Mouse (Mus musculus) urinary bladder, postnatal 25 days (tissue): ENCODE measurements around the gene Bhlhe23.
A peak's percentile ranks its signal among the peaks of the same experiment; 100 is the strongest.

ENCODE experiments used
- DNase-seq: peaks from one replicate; pipeline ENCODE4 v3.0.0; 2022; ENCODE audit warnings: low spot score

Bhlhe23 gene

DNA sequence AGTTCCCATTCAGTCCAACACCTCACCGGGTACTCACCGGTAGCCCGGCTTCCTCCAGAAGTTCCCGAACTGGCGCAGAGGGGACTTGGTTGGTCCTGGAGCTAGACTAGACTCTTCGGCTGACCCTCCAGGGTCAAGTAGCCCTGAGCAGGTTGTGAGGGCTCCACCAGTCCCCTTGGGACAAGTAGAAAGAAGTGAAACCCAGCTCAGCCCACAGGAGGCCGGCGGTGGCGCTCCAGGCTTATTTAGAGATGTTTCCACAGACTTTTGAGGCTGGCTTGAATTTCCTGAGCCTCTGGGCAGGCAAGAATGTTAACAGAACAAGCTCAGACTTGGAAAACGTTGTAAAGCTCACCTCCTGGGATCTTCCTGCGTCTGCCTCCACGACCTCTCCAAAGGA lies 1.5 kb downstream of the Bhlhe23 start:
- no peak for DNase-seq

DNA sequence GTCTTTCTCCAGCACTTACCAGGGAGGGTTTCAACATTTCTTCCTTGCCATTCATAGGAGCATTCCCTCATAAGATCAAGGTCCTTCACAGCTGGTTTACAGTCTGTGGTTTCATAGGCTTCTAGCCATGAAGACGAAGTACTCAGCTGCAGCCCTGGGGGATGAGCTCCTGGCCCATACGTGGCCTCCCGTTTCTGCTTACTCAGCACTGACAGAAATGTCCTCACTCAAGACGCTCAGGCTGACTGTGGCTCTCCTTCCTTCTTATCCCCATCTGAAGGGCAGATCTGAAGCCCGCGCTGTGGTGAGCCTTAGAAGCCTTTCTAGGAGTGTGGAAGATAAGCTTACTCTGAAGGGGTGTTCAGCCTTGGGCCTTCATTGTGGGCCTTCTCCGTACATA lies 11.0 kb downstream of the Bhlhe23 start:
- no peak for DNase-seq

DNA sequence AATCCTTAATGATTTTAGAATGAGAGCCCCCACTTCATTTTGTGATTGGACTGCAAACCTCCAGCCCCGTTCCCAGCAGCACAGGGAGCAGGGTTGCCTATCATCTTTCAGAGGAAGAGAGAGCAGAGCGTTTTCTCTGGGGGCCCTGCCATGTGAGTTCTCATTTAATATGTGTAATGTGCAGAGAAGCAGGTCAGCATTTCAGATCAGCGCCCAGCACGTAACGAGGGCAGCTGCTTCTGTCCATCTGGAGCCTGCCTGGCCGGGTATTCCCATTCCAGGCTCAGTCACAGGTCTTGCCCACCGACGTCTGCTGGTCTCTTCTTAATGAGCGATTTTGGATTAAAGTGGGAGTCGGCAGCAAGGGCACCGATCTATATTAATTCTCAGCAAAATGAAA lies 11.7 kb downstream of the Bhlhe23 start:
- DNase-seq: no peak

DNA sequence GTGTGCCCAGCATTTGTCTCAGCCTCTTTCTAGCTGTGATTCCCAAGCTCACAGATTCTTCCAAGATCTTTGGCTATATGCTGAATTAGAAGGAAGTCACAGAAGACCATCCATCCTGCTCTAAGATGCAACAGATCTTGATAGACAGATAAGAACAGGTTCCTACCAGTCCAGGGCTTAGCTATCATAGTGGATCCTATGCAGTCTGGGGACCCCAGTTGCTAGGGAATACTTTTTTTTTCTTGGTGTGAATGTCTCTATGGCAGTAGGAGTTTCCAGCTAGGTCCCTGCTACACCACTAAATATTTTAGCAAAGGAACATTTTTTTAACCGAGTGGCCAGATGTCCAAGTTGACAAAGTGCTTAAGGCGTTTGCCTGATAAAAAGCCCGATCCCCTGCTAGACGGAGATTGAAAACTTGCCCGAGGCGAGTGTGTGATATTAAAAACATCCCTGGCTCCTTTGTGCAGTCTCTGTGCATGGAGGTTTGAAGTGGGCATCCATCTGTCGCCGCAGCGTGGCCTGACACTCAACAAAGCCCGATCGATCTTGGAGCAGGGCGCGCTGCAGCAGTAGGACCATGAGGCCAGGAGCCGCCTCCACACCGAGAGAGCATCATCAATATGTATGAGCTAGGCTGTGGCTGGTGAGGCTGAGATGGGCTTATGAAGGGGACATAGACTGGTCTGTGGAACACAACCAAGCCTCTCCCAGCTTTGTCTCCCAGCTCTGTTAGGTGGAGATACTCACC lies 18.0 kb downstream of the Bhlhe23 start:
- no peak for DNase-seq

DNA sequence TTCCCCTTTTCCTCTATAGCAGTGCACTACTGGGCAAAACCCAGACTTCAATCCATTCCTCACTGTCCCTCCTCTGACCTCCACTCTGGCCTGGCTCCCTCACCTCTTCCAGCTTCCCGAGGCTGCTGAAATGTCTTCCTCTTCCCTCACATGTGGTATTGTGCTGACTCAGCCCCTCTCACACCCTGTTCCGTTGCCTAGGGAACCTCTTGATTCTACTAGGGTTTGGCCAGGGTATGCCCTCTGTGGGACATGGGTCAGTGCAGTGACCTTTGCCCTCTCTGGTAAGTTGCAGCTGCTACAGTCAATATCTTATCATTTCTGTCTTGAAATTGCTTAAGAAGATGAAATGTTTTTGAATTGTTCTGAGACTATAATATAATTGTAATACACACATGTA lies 19.9 kb downstream of the Bhlhe23 start:
- no peak for DNase-seq

DNA sequence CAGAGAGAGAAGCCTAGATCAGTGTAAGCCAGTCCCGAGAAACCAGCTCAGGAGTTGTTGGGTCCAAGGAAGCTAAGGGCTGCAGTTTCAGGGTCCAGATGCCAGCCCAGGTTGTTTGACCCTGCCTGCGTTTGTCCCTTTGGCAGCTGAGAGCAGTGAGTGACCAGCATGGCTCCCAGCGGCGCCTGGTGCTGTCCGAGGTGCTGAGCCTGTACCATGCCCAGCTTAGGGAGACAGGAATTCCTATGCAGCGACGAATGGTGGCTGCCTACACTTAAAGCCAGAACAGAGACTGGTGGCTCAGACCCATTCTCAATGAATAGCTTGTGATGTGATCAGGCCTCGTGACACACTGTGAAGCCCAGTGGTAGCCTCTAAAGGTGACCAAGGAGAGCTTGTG lies 20.8 kb downstream of the Bhlhe23 start:
- peak; percentile 48 for DNase-seq

DNA sequence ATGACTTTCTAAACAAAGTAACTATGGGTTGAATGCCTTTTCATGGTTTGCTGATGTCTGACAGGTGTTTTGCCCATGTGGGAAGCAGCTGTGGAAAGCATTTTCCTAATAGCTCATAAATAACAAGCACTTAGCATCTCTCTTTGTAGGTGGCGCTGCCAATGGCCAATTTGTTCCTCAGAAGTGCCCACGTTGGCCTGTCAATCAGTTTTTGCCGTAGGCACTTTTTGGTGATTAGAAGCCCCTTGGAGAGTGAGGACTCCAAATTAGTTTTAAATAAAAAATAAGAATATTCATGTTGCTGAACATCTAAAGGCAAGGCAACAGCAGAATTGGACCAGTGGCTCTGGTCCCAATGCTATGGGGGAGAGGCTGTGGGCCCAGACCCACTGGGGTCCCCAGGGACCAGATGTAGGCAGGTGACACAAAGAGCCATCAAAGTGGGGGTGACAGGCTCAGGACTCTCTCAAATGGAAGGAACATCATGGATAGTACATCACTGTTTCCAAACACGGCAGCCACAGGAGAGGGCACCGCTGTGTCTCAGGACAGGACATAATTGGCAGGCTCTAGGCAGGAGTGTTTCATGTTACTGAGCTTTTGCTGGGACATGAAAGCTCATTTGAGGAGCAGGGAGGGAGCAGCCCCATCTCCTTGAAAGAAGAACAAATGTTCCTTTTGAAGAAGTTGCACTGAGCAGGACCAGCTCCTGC lies 21.6 kb downstream of the Bhlhe23 start:
- DNase-seq: no peak

DNA sequence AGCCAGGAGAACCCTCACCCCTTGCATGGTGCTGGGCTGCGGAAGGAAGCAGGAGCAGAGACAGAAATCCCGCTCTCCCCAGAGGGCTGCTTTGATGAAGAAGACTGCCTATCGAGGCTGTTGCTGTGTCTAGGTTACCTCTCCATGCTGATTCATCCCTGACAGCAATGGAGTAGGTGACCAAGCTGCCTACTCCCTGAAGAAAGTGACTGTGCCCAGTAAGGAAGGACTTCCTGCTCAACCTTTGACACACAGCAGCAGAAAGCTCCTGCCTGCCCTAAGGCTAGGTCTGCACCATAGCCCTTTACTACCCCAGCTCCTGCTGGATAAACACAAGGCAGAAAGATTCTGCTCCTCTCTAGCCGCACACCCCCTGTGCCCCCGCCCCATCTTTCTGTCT lies 27.8 kb downstream of the Bhlhe23 start:
- no peak for DNase-seq

DNA sequence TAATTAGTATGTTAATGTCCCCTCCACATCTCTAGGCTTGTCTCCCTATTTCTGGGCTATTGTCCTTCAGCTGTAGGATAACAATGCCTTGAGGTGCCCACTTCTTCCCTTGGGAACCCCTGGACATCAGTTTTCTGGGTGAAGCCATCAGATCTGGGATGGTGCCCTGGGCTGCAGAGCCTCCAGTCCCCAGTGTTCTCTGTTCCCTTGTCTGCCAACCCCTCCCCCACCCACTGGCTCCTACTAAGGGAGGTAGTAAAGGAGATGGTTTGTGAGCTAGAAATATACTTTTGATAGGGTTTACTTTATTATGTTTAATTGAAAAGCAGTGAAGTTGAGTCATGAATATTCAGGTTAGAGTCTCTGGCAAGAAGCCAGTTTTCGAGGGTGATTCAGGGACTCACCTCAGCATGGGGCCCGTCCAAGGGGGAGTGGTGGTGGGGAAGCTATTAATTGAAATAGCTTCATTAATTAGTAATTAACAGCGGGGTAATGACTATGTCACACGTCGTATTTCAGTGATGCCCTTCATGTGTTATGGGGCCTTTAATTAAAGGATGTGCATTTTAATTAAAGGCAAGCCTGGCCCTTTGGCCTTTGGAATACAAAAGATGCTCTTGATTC lies 30.0 kb downstream of the Bhlhe23 start:
- DNase-seq: no peak

DNA sequence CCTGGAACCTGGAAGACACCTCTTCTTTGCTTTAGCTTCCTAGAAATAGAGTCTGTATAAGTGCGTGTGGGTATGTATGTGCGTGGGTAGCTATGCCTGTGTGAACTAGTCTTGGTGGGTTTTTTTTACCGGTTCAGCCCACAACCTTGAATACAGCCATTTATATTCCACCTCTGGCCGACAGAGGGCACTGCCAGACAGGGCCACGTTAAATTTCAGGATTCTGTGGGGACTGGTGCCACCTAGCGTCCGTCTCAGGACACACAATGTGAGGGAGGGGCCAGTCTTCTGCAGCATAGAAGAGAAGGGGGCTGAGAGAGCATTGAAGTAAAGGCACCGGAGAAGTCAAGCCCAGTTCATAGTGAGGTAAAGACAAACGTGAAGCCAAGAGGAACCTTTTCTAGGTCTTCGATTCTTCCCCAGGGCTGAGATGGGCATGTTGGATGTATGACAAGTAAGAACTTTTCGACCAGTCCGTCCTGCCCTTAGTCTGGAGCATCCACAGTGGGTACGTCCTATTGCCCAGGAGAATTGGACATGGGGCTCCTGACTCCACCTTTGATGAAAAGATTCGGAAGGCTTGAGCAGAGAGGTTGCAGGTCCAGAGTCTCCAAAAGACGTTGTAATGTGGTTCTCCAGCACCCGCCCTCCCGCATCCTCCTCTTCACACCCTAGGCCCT lies 31.3 kb downstream of the Bhlhe23 start:
- peak; percentile 84 for DNase-seq

DNA sequence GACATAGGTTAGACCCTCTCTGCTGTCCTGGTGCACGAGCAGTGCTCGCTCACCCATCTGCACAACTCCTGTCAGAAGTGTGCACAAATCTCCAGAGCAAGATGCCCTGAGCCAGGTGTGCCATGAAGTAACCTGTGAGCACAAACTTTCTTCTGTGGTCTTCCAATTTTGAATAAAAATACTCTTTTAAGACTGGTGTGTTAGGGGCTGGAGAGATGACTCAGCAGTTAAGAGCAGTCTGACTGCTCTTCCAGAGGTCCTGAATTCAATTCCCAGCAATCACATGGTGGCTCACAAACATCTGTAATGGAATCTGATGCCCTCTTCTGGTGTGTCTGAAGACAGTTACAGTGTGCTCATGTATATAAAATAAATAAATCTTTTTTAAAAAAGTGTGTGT lies 33.4 kb downstream of the Bhlhe23 start:
- no peak for DNase-seq

DNA sequence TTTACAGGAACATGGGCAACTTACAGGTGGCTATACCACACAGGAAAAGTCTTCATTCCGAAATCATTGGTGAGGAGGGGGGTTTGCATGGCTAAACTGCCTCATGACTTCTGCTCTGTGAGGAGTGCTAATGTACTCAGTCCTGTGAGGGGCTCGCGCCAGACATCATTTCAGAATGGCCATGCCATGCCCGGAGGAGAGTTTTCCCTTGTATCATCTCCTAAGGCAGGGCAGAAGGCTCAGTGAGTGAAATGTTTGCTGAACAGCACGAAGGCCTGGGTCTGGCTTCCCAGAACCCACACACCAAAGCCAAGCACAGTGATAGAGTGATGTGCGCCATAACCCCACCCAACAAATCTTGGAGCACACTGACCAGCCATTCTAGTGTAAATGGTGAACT lies 33.9 kb downstream of the Bhlhe23 start:
- no peak for DNase-seq

DNA sequence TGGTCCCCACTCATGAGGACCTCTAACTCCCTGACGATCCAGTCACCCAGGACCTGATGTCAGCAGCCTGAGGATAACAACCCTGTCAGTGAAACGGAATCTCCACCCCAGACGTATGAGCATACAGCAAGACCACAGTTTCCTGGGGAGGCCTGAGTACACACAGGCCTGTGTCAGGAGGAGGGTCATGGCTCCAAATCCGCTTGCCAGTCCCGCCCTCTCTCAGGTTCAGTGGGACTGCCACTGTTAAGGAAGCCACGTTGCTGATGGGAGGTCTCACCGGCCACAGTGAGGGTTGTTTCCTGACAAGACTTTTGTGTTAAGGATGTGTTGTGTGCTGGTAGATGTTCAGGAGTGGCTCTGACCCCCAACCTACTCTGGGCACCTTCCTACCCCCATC lies 35.3 kb downstream of the Bhlhe23 start:
- DNase-seq: no peak

DNA sequence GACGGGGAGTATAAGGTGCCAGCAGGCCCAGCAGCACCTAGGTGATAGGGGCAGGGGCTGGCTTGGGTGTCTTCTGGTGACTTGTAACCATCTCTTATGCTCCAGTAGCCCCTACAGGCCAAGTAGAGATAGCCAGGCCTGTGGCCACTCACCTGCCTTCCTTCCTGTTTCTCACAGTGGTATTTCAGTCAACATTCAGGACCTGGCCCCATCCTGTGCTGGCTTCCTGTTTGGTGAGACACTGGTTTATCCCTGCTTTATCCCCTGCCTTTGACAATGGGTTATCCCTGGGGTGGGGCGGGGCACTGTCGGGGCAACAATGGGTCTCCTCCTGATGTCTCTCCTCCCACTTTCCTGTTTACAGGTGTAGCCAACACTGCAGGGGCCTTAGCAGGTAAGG lies 36.4 kb downstream of the Bhlhe23 start:
- DNase-seq: no peak

DNA sequence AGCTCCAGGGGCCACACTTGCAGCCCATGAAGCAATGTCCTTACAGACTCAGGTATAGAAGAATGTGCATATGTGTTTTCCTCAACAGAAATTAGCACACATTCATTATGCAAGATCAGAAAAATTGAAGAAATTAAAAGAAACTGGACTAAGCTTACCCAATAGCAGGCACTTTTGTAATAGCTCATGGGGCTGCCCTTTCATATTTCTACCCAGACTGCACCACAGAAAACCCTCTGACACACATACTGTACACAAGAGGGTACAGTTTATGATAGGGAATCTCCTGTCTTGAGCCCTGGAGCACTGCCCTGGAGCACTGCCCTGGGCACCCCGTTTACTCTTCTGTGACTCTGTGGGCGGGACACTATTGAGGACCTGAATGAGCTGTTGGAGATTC lies 38.7 kb downstream of the Bhlhe23 start:
- no peak for DNase-seq

DNA sequence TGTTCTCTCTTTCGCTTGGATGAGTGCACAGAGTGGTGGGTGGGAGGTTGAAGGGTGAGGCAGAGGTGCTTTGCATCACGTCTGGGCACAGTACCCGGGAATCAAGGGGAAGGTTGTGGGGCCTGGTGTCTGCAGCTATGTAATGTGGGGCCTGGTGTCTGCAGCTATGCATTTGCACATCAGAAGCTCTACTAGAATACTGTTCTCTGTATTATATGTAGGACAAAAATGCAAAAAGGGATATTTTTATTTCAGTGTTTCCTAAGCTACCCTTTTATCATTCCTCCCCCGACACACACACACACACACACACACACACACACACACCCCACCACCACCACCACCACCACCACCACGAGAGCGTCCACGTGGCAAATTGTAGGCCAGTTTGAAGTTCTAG lies 41.5 kb downstream of the Bhlhe23 start:
- no peak for DNase-seq

DNA sequence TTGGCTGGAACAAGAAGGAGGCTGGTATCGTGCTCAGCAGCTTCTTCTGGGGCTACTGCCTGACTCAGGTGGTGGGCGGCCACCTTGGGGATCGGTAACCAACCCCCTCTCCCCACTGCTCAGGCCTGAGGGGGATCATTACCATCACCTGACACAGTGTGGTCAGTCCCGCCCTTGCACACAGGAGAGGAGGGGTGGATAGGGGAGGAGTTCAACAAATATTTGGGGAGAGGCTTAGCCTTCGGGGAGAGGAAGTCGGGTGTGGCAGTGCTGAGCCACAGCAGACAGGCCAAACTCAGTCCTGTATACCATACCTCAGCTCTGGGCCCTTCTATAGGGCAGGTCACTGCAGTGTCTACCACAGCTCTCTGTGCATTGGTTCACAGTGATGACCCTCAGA lies 44.7 kb downstream of the Bhlhe23 start:
- DNase-seq: no peak

DNA sequence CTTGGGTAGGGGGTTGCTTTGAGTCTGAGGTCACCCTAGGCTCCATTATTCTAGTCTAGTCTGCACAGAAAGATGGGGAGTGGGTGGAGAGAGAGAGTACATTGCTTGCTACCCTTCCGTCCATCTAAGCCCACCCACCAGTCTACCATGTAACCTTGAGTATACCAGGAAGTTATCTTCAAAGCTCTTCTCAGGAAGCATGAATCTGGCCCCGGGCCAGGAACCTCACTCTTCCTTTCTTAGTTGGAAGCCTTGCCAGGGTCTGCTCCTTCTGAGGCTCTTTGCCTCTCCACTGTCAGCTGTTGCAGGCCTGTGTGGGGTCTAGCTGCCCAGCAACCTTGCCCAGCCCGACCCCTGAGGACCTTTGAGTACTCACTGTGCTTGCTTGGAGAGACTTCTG lies 45.7 kb downstream of the Bhlhe23 start:
- no peak for DNase-seq

DNA sequence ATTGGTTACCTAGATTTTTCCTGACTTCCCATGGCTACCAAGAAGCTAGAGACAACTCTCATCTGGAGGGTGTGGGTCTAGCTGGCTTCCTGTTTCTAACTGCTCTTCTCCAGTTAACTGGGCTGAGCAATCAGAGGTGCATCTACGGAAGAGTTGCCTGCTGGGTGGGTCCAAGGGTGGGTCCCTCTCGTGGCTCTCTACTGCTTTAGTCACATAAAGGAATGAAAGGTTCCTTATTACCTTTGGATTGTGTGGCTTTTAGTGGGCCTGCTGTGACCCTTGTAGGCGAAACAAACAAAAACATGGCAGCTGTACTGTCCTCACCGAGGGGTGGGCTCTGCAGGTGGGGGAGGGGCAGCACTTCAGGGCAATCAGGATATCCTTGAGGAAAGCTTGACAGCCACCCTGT lies 49.1 kb downstream of the Bhlhe23 start:
- DNase-seq: no peak

DNA sequence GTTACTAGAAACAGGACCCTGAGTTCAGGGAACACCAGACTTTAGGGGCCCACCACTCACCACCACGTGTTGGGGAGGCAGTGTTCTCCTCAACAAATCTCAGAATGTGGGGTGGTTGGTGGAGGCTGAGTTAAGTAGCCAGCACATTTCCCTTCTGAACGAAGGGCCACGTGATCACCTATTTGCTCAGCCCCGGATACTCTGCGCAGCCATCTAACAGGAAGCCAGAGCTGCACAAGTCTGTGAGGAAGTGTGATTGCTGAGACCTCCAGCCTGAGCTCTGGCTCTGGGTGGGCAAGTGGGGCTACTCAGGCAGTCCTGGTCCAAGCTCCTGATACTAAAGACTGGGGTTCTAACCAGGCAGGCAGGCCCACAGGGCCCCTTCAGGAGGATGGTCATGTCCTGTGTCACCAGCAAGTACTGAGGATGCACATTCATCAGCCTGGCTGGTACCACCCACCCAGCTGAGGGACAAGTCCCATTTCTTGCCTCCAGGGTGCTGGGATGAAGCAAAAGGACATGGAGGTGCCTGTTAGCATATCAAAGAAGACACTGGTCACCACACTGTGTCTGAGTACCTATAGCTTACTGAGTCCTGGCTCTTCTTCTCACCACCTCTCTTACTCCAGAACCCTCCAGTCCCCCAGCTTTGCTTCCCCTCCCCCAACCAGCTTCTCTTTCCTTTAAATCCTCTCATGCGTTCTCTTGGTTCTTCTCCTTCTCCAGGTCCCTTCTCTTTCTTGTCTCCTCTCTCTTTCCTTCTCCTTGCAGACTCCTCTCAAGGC lies 49.9 kb downstream of the Bhlhe23 start:
- DNase-seq: no peak

DNA sequence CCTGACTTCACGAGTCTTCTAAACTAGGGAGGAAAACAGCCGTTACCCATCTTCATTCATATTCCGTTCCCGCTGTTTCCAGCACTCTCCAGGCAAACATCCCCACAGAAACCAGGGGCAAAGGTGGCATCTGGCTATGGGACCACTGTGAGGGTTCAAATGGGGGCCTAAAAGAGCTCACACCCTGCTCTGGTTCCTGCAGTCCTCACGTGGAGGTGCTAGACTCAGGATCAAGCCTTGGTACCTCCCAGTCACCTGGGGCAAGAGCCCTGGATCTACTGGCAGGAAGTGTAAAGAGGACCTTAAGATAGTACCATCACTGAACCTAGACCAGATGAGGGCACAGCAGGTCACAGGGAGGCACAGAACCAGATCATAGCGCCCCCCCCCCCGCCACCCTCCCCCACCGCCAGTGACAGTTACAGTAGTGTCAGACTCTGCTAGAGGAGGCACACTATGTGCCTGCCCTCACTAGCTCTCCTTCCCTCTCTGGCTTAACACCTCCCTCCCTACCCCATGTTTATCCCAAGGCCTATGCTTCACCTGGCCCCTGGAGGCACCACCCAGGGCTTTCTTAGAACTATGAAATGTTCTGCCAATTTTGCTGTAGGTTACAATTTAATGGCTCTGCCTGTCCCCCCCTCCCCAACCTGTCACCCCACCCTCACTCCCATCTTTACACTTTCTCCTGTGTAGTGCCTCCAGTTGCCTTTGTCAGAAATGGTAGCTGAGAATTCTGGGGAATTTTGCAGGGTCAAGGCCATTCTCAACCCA lies 50.7 kb downstream of the Bhlhe23 start:
- DNase-seq: no peak
